Mouse (Mus musculus) E14TG2a.4 (cell line): Measurements from ENCODE around the gene Ccdc148.

Experiments
- CTCF ChIP-seq: conservative IDR thresholded peaks from 2 replicates; pipeline ENCODE4 v1.5.1; 2014; ENCODE audit warnings: low read length
- NANOG ChIP-seq: IDR thresholded peaks from 2 replicates; pipeline ENCODE4 v1.6.1; 2014; ENCODE audit warnings: borderline replicate concordance, low read length, mixed read lengths

- TF ChIP-seq CTCF: no peak
- no peak for TF ChIP-seq NANOG
These were observed 29.4 kb downstream of the Ccdc148 start for GRCm38 (mm10) chr2:59131044-59131443.
